Mouse (Mus musculus) neural tube, embryonic 15.5 days (tissue): Measurements from ENCODE around the gene Lrrc4b. TPM values are rescaled to one million over a fixed set of nuclear protein-coding genes. Genes with fewer than 3 reads are reported as not detected.
A peak's percentile ranks its signal among the peaks of the same experiment; 100 is the strongest.

Source experiments
- ATAC-seq: fragments of 200-750 bp; cut with Nextera tagmentation; 2 replicates; pipeline ENCODE4 v1.8.0; 2017; ENCODE audit warnings: mild to moderate bottlenecking, moderate TSS enrichment, moderate library complexity; ENCODE audit not compliant: low FRiP score
- H3K27ac ChIP-seq: fragments of 300-500 bp; sonication (generic); replicated peaks from 2 replicates; pipeline ENCODE4 v1.5.1; 2015; ENCODE audit warnings: mild to moderate bottlenecking, inconsistent platforms
- H3K27me3 ChIP-seq: fragments of 300-500 bp; sonication (generic); replicated peaks from 2 replicates; pipeline ENCODE4 v1.6.1; 2015; ENCODE audit warnings: inconsistent platforms
- H3K36me3 ChIP-seq: fragments of 300-500 bp; sonication (generic); 2 replicates; pipeline ENCODE4 v1.6.1; 2015; ENCODE audit warnings: inconsistent platforms
- H3K4me1 ChIP-seq: fragments of 300-500 bp; sonication (generic); 2 replicates; pipeline ENCODE4 v1.6.1; 2015; ENCODE audit warnings: inconsistent platforms
- H3K4me2 ChIP-seq: fragments of 300-500 bp; sonication (generic); 2 replicates; pipeline ENCODE4 v1.6.1; 2015; ENCODE audit warnings: inconsistent platforms, mild to moderate bottlenecking, moderate library complexity
- H3K4me3 ChIP-seq: fragments of 300-500 bp; sonication (generic); replicated peaks from 2 replicates; pipeline ENCODE4 v1.5.1; 2015; ENCODE audit warnings: mild to moderate bottlenecking, inconsistent platforms
- H3K9ac ChIP-seq: fragments of 300-500 bp; sonication (generic); replicated peaks from 2 replicates; pipeline ENCODE4 v1.6.1; 2015; ENCODE audit warnings: mild to moderate bottlenecking, inconsistent platforms
- H3K9me3 ChIP-seq: fragments of 300-500 bp; sonication (generic); replicated peaks from 2 replicates; pipeline ENCODE4 v1.6.1; 2016; ENCODE audit warnings: inconsistent platforms
- WGBS: fragments of 180-500 bp; shearing (Covaris S2); methylation state at CpG from one replicate; pipeline ENCODE4 v1.1.7; 2015; ENCODE audit warnings: mixed read lengths; 5-methylcytosine and 5-hydroxymethylcytosine counted together
- polyA plus RNA-seq: library from polyadenylated mRNA; unstranded; fragments of >200 nt; fragmentation: Nextera tagmentation; extraction: Ambion mirVana; gene quantifications from 2 replicates; pipeline ENCODE4 v1.2.1, GENCODE M21; 2015

The Lrrc4b gene
- polyA plus RNA-seq, 1 experiment from 2014 or later: 14.9 TPM

DNA sequence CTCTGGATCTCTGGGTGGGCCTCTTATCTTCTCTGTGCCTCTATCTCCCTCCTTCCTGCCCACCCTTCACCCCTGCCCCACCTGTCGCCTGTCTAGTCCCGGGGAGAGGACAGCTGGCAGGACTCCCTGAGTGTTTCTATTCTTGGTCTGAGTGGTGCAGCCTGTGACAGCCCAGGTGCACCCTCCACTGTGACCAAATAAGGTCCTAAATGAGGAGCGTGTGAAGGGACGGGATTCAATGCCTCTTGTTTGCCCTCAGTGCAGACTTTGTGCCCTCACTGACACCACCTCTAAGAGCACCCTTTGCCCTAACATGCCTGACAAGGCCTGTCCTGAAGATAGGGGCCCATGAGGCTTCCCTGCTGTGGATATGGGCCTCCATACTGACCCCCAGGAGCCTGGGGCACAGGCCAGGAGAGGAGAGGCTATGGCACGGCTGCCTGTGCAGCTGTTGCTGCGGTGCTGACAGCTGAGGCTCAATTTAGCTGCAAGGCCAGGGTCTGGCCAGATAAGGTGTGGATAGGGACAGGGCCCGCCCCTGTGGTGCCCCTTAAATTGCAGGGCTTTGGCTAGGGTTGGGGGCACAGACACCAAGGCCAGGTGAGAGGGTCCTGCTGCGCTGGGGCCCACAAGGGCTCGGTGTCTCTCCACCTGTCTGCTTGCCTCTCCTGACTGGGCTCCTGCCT, 44.3 kb downstream of the Lrrc4b start:
- no peak for ATAC-seq
- H3K27me3 ChIP-seq: 0 out of 2 replicates have a peak, but pooled peaks cover 6% of the 10 kb centered on the region
- H3K36me3 ChIP-seq: no peaks in the 10 kb centered on the region
- peaks cover 45% of the 10 kb centered on the region for H3K4me1 ChIP-seq
- 59% methylated on average over 9 of the region's 9 CpGs for WGBS
- no peak overlapping the region for H3K4me2 ChIP-seq
- H3K9me3 ChIP-seq: no peaks in the 10 kb centered on the region
- H3K27ac ChIP-seq: no peak overlapping the region; the same call in 1 of the 2 replicates
- no peak overlapping the region for H3K4me3 ChIP-seq
- H3K9ac ChIP-seq: no peak overlapping the region

DNA sequence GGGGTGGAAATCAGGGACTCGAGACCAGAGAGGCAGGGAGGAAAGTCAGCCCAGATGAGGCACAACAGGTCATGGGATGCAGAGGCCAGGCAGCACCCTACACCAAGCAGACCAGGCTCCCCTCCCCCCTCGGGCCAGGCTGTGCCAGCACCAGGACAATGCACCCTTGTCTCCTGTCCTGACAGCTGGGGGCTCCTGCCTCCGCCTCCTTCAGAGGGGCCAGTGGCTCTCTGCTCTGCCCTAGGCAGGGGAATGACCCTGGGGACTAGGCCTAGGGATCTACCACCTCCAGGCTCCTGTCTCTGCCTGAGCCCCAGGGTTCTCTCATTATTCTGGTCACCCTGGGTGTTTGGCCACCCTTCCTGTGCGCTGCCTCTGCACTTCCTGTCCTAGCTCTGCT, 45.6 kb downstream of the Lrrc4b start:
- Histone ChIP-seq H3K27ac (peak overlapping the region; percentile 65), H3K9me3 (no peaks in the 10 kb centered on the region), H3K36me3 (no peaks in the 10 kb centered on the region), H3K4me3 (no peak overlapping the region), H3K27me3 (0 out of 2 replicates have a peak, but pooled peaks cover 8% of the 10 kb centered on the region), H3K4me1 (peaks cover 32% of the 10 kb centered on the region), H3K4me2 (no peak overlapping the region), H3K9ac (no peak overlapping the region)
- 0 out of 2 replicates have a peak, but pooled peaks have one; percentile 49 for ATAC-seq
- 29% methylated on average over 4 of the region's 4 CpGs for WGBS

DNA sequence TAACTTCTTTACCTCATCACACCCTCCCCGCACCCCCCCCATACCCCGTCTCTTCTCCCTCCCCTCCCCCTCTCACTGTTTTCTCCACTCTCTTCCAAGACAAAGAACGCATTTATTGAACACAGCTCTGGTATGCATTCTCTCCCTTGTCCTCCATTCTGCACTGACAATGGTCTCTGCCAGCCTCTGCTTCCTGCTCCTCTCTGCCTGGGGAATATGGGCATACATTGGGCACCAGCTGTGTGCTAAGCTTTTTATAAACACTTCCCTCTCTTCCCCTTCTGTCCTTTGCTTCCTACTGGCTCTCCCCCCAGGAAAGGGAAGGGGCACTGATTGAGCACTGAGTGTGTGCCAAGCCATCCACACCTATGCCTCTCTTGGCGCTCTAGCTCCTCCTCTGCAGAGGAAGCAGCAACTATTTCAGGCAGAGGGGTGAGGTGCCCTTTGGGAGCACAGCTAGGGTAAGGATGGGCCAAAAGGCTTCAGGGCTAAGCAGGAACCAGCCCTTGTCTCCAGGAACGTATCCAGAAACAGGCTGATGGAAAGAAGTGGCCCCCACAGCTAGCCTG, 46.3 kb downstream of the Lrrc4b start:
- H3K9ac ChIP-seq: no peak overlapping the region
- 37% methylated on average over 5 of the region's 5 CpGs for WGBS
- ATAC-seq: no peak

DNA sequence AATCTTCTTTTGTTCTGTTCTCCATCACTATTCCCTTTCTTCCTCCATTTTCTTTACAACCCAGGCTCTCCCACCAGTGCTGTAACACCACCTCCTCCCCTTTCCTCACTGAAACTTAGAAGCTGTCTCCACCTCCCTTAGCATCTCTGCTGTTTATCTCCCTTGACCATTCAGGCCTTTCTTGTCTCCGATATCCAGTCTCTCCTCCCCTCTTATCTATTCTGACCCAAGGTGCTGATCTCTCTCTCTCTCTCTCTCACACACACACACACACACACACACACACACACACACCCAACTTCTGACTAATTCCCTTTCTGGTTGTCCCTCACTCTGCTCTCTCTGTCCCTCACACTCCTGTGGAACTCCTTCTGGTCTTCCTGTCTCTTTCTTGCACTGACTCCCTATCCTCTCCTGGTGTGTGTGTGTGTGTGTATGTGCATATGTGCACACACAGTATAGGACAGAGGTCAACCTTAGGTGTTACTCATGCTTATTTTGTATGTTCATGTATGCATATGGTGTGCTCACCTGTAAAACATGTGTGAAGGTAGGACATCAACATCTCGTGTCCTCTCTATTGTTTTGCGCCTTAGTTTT, 54.1 kb downstream of the Lrrc4b start:
- no peaks in the 10 kb centered on the region for H3K9me3 ChIP-seq
- ATAC-seq: no peak
- H3K27me3 ChIP-seq: peaks cover 10% of the 10 kb centered on the region
- H3K36me3 ChIP-seq: no peaks in the 10 kb centered on the region
- H3K4me3 ChIP-seq: no peak overlapping the region
- no peak overlapping the region for H3K27ac ChIP-seq
- no peak overlapping the region for H3K9ac ChIP-seq
- 79% methylated on average over 3 of the region's 3 CpGs for WGBS
- H3K4me1 ChIP-seq: 0 out of 2 replicates have a peak, but pooled peaks cover 3% of the 10 kb centered on the region
- H3K4me2 ChIP-seq: no peak overlapping the region

More for the DNA sequence above, 46.3 kb downstream of the Lrrc4b start:
- H3K27me3 ChIP-seq: 0 out of 2 replicates have a peak, but pooled peaks cover 8% of the 10 kb centered on the region
- H3K4me2 ChIP-seq: no peak overlapping the region
- H3K4me1 ChIP-seq: peaks cover 28% of the 10 kb centered on the region
- H3K27ac ChIP-seq: peak overlapping the region; percentile 65
- H3K36me3 ChIP-seq: no peaks in the 10 kb centered on the region
- no peaks in the 10 kb centered on the region for H3K9me3 ChIP-seq
- no peak overlapping the region for H3K4me3 ChIP-seq

DNA sequence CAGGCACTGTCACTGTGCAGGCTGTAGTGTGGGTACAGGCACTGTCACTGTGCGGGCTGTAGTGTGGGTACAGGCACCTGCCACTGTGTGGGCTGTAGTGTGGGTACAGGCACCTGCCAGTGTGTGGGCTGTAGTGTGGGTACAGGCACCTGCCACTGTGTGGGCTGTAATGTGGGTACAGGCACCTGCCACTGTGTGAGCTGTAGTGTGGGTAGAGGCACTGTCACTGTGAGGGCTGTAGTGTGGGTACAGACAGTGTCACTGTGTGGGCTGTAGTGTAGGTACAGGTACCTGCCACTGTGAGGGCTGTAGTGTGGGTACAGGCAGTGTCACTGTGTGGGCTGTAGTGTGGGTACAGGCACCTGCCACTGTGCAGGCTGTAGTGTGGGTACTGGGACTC, 55.3 kb downstream of the Lrrc4b start:
- Histone ChIP-seq H3K27me3 (peaks cover 10% of the 10 kb centered on the region), H3K36me3 (peaks cover 7% of the 10 kb centered on the region; the same call in 1 of the 2 replicates), H3K4me1 (0 out of 2 replicates have a peak, but pooled peaks cover 3% of the 10 kb centered on the region), H3K27ac (no peak overlapping the region), H3K9ac (no peak overlapping the region), H3K4me3 (no peak overlapping the region), H3K4me2 (no peak overlapping the region), H3K9me3 (no peaks in the 10 kb centered on the region)
- ATAC-seq: no peak
- 100% methylated on average over 1 of the region's 1 CpGs for WGBS

DNA sequence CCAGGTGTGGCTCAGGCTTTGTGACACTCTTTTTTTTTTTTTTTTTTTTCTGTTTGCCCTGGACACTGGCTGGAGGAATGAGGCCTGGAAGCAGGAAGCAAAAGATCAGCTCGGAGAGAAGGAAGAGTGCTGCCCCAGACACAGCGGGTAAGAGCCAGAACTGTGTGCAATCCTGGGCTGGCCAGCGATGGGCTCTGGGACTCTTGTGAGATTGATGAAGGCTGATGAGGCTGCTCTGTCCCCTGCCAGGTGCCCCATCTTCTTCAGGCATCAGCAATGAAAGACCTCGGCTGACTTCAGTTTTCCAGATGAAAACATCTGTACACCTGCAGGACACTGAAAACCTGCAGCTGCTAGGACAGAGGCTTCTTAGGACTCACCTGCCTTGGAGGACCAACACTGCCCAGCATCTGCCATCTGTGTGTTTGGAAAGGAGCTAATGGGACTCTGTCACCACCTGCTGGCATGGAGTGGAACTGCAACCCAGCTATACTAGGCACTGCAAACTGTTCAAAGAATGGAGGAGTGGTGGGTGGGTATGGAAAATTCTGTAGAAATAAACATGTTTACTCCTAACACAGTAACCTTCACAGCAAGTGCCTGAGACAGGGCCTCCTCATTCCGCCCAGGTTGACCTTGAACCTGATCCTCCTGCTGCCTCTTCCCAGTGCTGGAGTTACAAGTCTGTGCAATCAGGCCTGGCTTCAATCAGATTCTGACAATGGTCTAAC, 56.2 kb downstream of the Lrrc4b start:
- Histone ChIP-seq H3K27ac (no peak overlapping the region), H3K36me3 (peaks cover 13% of the 10 kb centered on the region; the same call in 1 of the 2 replicates), H3K27me3 (peaks cover 8% of the 10 kb centered on the region), H3K9ac (no peak overlapping the region), H3K4me1 (0 out of 2 replicates have a peak, but pooled peaks cover 3% of the 10 kb centered on the region), H3K4me3 (no peak overlapping the region), H3K9me3 (no peaks in the 10 kb centered on the region), H3K4me2 (no peak overlapping the region)
- WGBS: 44% methylated on average over 5 of the region's 5 CpGs
- peak; percentile 77 for ATAC-seq

DNA sequence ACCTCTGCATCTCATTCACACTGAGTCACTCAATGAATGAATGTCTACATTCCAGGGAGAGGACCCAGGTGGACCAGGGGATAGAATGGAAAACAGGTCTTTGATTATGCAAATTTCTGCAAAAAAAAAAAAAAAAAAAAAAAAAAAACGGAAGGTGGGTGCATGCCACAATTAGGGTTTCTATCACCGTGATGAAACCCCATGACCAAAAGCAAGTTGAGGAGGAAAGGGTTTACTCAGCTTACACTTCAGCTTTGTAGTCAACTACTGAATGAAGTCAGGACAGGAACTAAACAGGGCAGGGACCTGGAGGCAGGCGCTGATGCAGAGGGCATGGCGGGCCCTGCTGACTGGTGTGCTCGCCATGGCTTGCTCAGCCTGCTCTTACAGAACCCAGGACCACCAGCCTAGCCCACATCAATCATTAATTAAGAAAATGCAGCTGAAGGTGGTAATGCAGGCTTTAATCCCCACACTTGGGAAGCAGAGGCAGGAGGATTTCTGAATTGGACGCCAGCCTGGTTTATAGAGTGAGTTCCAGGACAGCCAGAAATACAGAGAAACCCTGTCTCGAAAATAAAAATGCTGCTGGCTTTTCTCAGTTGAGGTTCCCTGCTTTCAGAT, 56.9 kb downstream of the Lrrc4b start:
- Histone ChIP-seq H3K9me3 (no peaks in the 10 kb centered on the region), H3K4me1 (0 out of 2 replicates have a peak, but pooled peaks cover 3% of the 10 kb centered on the region), H3K9ac (no peak overlapping the region), H3K4me3 (no peak overlapping the region), H3K27me3 (peaks cover 8% of the 10 kb centered on the region), H3K27ac (no peak overlapping the region), H3K4me2 (no peak overlapping the region), H3K36me3 (peaks cover 20% of the 10 kb centered on the region)
- 74% methylated on average over 7 of the region's 7 CpGs for WGBS
- no peak for ATAC-seq

DNA sequence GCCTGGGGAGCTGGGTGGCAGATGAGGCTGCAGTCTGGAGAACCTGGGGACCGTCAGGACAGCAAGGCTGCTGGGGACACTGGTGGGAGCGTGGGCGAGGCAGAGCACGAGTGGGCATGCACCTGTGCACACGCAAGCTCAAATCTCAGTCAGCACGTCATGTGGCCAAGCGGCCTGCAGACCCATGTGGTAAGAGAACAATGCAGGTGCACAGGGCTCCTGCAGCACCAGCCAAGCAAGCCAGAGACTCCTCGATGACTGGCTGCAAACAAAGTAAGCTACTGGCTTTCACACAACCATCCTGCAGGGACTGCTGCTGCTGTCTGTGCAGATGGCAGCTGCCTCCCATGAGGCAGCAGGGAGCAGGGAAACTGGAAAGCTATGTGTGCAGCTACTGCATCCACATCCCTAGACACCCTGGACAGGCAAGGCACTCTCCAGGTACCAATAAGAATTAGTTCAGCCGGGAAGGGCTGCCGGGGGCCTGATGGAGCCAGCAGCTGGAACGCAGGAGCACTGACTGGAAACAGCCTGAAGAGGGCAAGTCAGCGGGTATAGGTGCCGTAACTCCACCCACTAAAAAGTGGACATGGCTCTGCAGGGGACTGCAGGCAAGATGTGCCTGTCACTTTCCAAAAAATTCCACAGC, 58.2 kb downstream of the Lrrc4b start:
- WGBS: 64% methylated on average over 13 of the region's 13 CpGs
- H3K4me2 ChIP-seq: no peak overlapping the region
- H3K9ac ChIP-seq: no peak overlapping the region
- no peak overlapping the region for H3K4me3 ChIP-seq
- peaks cover 34% of the 10 kb centered on the region for H3K36me3 ChIP-seq
- ATAC-seq: no peak
- no peaks in the 10 kb centered on the region for H3K9me3 ChIP-seq
- H3K27ac ChIP-seq: peak overlapping the region; percentile 51; the same call in 1 of the 2 replicates
- H3K27me3 ChIP-seq: no peaks in the 10 kb centered on the region; the same call in 1 of the 2 replicates
- 0 out of 2 replicates have a peak, but pooled peaks cover 6% of the 10 kb centered on the region for H3K4me1 ChIP-seq

DNA sequence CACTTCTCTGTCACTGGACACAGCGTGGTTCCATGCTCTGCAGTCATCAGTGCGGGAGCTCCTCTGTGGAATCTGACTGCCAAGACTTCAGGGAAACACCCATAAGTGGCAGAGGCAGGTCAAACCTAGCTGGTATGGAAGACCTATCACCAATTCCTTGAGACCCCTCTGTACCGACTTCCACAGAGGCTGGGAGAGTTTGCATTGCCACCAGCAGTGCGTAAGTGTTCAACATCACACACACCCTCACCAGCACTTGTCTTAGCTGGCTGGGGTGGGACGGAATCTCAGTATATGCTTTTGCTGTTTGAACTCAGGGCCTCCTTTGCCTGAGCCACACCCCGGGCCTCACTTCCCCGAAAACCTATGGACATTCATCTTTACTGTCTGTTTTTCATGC, 59.1 kb downstream of the Lrrc4b start:
- Histone ChIP-seq H3K9ac (no peak overlapping the region), H3K4me2 (no peak overlapping the region), H3K27me3 (no peaks in the 10 kb centered on the region), H3K36me3 (peaks cover 41% of the 10 kb centered on the region), H3K4me1 (0 out of 2 replicates have a peak, but pooled peaks cover 6% of the 10 kb centered on the region), H3K9me3 (no peaks in the 10 kb centered on the region), H3K4me3 (no peak overlapping the region), H3K27ac (no peak overlapping the region)
- WGBS: 88% methylated on average over 7 of the region's 7 CpGs
- ATAC-seq: no peak

DNA sequence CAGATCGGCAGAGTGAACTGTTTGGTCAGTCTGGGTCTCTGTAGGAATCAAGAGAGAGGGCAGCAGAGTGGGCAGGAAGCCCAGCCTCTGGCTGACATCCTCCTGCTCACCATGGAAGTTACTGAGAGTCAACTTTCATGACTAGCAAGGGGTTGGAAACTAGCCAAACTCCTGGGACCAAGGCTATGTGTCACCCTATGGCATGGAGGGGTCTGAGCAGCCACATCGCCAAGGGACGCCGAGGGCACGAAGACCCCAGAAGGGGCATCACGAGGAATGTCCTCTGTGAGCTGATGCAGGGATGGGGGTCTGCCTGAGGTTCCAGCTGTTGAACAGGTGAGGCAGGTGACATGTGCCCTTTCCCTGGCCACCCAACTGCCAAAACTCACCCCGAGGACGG, 59.7 kb downstream of the Lrrc4b start:
- Histone ChIP-seq H3K4me3 (no peak overlapping the region), H3K36me3 (peaks cover 46% of the 10 kb centered on the region), H3K9ac (no peak overlapping the region), H3K27ac (no peak overlapping the region), H3K9me3 (no peaks in the 10 kb centered on the region), H3K4me2 (no peak overlapping the region), H3K4me1 (0 out of 2 replicates have a peak, but pooled peaks cover 6% of the 10 kb centered on the region), H3K27me3 (no peaks in the 10 kb centered on the region)
- 96% methylated on average over 8 of the region's 8 CpGs for WGBS
- ATAC-seq: no peak
